Mouse (Mus musculus) heart, embryonic 14.5 days (tissue): ENCODE data around the gene Xrcc3. TPM values are rescaled to one million over a fixed set of nuclear protein-coding genes. Genes with fewer than 3 reads are reported as not detected.

ENCODE experiments used
- ATAC-seq: fragments of 200-750 bp; cut with Nextera tagmentation; 2 replicates; pipeline ENCODE4 v1.8.0; 2017; ENCODE audit warnings: low read depth, moderate TSS enrichment; ENCODE audit not compliant: insufficient number of reproducible peaks, insufficient read depth, low FRiP score
- H3K27ac ChIP-seq, 2 experiments: fragments of 200-500 bp in 1 of 2; fragments of 300-500 bp in 1 of 2; sonication (generic) in 1 of 2; replicated peaks in 1 of 2; 2 replicates each; pipeline ENCODE4 v1.5.1; 2012 to 2014; ENCODE audit warnings: low read depth in 2 of 2, low read length in 2 of 2, control low read depth in 1 of 2, mild to moderate bottlenecking in 1 of 2, mixed read lengths in 1 of 2; ENCODE audit not compliant: control insufficient read depth in 1 of 2, insufficient read depth in 1 of 2
- H3K27me3 ChIP-seq: fragments of 300-500 bp; sonication (generic); 2 replicates; pipeline ENCODE4 v1.6.1; 2014; ENCODE audit warnings: mild to moderate bottlenecking, low read length, control low read depth; ENCODE audit not compliant: control insufficient read depth, insufficient read depth
- H3K36me3 ChIP-seq: fragments of 300-500 bp; sonication (generic); 2 replicates; pipeline ENCODE4 v1.6.1; 2014; ENCODE audit warnings: mild to moderate bottlenecking, control low read depth, low read length, mixed read lengths; ENCODE audit not compliant: control insufficient read depth, insufficient read depth
- H3K4me1 ChIP-seq, 2 experiments: fragments of 200-500 bp in 1 of 2; fragments of 300-500 bp in 1 of 2; sonication (generic) in 1 of 2; 2 replicates each; pipeline ENCODE4 v1.6.1; 2012 to 2014; ENCODE audit warnings: low read length in 2 of 2, control low read depth in 1 of 2, mixed read lengths in 1 of 2; ENCODE audit not compliant: control insufficient read depth in 2 of 2, insufficient read depth in 2 of 2
- H3K4me2 ChIP-seq: fragments of 300-500 bp; sonication (generic); 2 replicates; pipeline ENCODE4 v1.6.1; 2014; ENCODE audit warnings: mild to moderate bottlenecking, low read length
- H3K4me3 ChIP-seq, 2 experiments: fragments of 200-500 bp in 1 of 2; fragments of 300-500 bp in 1 of 2; sonication (generic) in 1 of 2; 2 replicates each; pipeline ENCODE4 v1.5.1; 2012 to 2014; ENCODE audit warnings: low read length in 2 of 2, mild to moderate bottlenecking in 2 of 2, control low read depth in 1 of 2, low read depth in 1 of 2, moderate library complexity in 1 of 2; ENCODE audit not compliant: control insufficient read depth in 1 of 2, insufficient read depth in 1 of 2
- H3K9ac ChIP-seq: fragments of 300-500 bp; sonication (generic); 2 replicates; pipeline ENCODE4 v1.6.1; 2014; ENCODE audit warnings: mild to moderate bottlenecking, low read length
- H3K9me3 ChIP-seq: fragments of 300-500 bp; sonication (generic); 2 replicates; pipeline ENCODE4 v1.6.1; 2016; ENCODE audit warnings: low read length, control low read depth; ENCODE audit not compliant: control insufficient read depth
- WGBS: fragments of 180-500 bp; shearing (Covaris S2); extraction: QIAGEN DNeasy Blood & Tissue Kit; methylation state at CpG from one replicate; pipeline ENCODE4 v1.1.7; 2014; 5-methylcytosine and 5-hydroxymethylcytosine counted together
- polyA plus RNA-seq: library from polyadenylated mRNA; unstranded; fragments of >200 nt; fragmentation: Nextera tagmentation; extraction: Ambion mirVana; gene quantifications from 2 replicates; pipeline ENCODE4 v1.2.1, GENCODE M21; 2014

Xrcc3 gene
- polyA plus RNA-seq, 1 experiment from 2014 or later, result 5.7 TPM

DNA sequence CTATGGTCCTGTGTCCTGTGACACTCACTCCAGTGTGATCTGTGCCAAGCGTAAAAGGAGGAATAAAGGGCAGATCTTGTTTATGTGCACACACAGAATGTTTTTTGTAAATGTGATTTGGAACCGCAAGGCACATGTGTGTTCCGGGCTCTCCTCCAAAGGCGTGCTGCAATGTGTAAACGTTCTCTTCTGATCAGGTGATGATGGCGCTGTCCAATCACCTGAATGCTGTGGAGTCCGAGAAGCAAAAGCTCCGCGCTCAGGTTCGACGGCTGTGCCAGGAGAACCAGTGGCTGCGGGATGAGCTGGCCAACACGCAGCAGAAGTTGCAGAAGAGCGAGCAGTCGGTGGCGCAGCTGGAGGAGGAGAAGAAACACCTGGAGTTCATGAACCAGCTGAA, 39.5 kb downstream of the Xrcc3 start:
- WGBS, result 91% methylated on average over 16 of the region's 16 CpGs
- Histone ChIP-seq H3K27me3 (no peaks in the 10 kb centered on the region), H3K36me3 (peaks cover 73% of the 10 kb centered on the region), H3K9ac (no peak overlapping the region), H3K27ac (no peak overlapping the region), H3K4me1 (peaks cover 9 to 17% of the 10 kb centered on the region in 2 experiments), H3K4me2 (no peak overlapping the region), H3K4me3 (no peak overlapping the region), H3K9me3 (no peaks in the 10 kb centered on the region)
- no peak for ATAC-seq

DNA sequence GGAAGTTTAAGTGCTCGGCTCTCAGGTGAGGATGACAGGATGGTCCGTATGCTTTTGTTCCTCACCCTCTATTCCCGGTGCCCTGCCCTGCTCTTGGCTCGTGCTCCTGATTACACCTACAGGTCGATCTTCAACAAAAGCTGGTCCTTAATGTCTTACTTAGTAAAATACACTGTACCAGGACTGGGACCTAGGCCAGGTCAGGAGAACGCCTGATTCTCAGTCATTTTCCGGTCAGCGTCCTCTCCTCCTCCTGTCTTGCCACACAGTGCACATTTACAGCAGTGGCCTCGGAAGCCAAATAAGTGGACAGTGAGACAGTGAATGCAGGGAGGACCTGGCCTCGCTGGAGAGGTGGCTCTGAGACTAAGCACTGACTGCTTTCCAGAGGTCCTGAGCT, 43.0 kb downstream of the Xrcc3 start:
- no peak overlapping the region for H3K4me3 ChIP-seq
- H3K9me3 ChIP-seq, result no peaks in the 10 kb centered on the region
- whole genome bisulfite sequencing, result 85% methylated on average over 10 of the region's 10 CpGs
- no peak for ATAC-seq
- peaks cover 38% of the 10 kb centered on the region for H3K36me3 ChIP-seq
- peaks cover 24 to 41% of the 10 kb centered on the region in 2 experiments for H3K4me1 ChIP-seq
- H3K9ac ChIP-seq, result no peak overlapping the region
- no peak overlapping the region for H3K4me2 ChIP-seq
- no peaks in the 10 kb centered on the region for H3K27me3 ChIP-seq
- peak overlapping the region in 1 of 2 experiments; percentile 35; a peak in 2 of 4 replicates for H3K27ac ChIP-seq

DNA sequence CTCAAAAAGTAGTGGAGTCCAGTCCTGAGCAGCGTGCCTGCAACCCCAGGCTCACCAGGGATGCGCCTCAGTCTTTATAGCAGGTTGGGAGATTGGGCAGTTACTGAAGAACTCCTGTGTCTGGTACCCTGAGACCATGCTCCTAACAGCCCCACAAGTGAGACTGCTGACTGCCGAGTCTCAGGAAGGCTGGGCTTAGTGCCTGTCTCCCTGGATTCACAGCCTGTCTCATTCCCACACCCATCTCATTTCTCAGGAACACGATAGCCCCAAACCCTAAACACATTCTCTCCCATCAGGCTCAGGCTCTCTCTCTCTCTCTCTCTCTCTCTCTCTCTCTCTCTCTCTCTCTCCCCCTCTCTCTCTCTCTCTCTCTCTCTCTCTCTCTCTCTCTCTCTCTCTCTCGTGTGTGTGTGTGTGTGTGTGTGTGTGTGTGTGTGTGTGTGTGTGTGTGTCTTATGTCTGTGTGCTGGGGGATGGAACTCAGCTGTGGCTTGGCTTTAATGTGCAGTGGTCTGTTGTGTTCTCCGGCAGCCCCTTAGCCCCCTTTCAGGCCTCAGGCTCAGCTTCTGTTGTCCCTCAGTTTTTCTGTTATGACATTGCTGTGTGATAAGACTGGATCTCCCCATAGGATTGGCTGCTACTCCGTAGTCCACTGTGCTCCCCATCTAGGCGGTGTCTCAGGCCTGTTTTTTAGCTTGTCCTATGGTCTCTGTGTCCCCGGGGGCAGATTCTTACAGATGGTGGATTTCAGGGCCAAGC, 43.7 kb downstream of the Xrcc3 start:
- H3K4me1 ChIP-seq, result peaks cover 24 to 42% of the 10 kb centered on the region in 2 experiments
- H3K9ac ChIP-seq, result peak overlapping the region; percentile 49; the same call in 1 of the 2 replicates
- peak; percentile 14; the same call in 1 of the 2 replicates for ATAC-seq
- H3K9me3 ChIP-seq, result no peaks in the 10 kb centered on the region
- WGBS, result 43% methylated on average over 9 of the region's 9 CpGs
- H3K4me2 ChIP-seq, result 0 out of 2 replicates have a peak overlapping the region, but pooled peaks have one; percentile 15
- H3K27me3 ChIP-seq, result no peaks in the 10 kb centered on the region
- H3K27ac ChIP-seq, result peak overlapping the region; percentile 46 to 77
- H3K36me3 ChIP-seq, result peaks cover 32% of the 10 kb centered on the region
- no peak overlapping the region for H3K4me3 ChIP-seq

DNA sequence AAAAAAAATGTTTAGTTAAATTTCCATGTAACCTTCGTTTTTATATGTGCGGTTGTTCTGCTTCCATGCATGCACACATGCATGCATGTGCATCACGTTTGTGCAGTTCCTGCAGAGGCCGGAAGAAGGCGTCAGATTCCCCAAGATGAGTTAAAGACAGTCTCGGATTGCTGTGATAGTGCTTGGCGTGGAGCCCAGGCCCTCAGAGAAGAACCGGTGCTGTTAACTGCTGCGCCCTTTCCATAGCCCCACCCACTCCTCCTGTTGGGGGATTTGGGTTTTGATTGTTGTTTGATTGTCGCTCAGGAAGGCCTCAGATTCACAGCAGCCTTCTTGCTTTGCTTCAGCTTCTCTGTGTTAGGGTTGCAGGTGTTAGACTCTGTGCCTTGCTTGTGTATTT, 44.4 kb downstream of the Xrcc3 start:
- H3K36me3 ChIP-seq, result peaks cover 25% of the 10 kb centered on the region
- H3K27me3 ChIP-seq, result no peaks in the 10 kb centered on the region
- H3K4me2 ChIP-seq, result 0 out of 2 replicates have a peak overlapping the region, but pooled peaks have one; percentile 5
- WGBS, result 20% methylated on average over 10 of the region's 10 CpGs
- peaks cover 24 to 42% of the 10 kb centered on the region in 2 experiments for H3K4me1 ChIP-seq
- peak overlapping the region; percentile 49; the same call in 1 of the 2 replicates for H3K9ac ChIP-seq
- peak overlapping the region; percentile 46 to 77 for H3K27ac ChIP-seq
- no peak overlapping the region for H3K4me3 ChIP-seq
- no peaks in the 10 kb centered on the region for H3K9me3 ChIP-seq
- no peak for ATAC-seq

DNA sequence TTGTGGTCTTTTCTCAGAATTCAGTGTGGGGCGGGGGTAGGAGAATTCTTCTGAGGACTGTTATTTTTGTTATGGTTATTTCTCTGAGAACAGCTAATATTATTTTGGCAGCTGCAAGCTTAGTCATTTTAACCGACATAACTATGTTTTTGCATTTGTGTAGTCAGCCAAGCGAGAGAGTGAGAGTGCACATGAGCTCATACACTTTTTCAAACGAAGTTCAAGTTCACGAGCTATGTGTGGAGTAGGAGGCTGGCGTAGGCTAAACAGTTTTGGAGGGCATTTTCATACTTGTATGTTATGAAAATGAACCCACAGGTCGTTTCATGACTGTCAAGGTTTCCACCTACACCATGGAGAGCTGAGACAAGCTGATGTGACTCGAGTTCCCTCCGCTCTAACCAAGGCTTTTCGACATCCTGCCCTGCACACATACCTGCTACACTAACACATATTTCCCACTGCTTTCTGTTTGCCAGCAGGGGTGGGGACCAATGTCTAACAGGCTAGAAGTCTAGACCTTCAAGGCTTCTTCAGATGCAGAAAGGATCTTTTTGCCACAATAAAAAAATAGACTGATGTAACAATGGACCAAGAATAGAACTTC, 45.2 kb downstream of the Xrcc3 start:
- no peak overlapping the region for H3K27ac ChIP-seq
- H3K36me3 ChIP-seq, result peaks cover 20% of the 10 kb centered on the region
- H3K9ac ChIP-seq, result no peak overlapping the region
- no peaks in the 10 kb centered on the region for H3K9me3 ChIP-seq
- no peak for ATAC-seq
- H3K4me1 ChIP-seq, result peaks cover 24 to 42% of the 10 kb centered on the region in 2 experiments
- no peak overlapping the region for H3K4me3 ChIP-seq
- no peaks in the 10 kb centered on the region for H3K27me3 ChIP-seq
- 93% methylated on average over 10 of the region's 10 CpGs for WGBS
- H3K4me2 ChIP-seq, result no peak overlapping the region

DNA sequence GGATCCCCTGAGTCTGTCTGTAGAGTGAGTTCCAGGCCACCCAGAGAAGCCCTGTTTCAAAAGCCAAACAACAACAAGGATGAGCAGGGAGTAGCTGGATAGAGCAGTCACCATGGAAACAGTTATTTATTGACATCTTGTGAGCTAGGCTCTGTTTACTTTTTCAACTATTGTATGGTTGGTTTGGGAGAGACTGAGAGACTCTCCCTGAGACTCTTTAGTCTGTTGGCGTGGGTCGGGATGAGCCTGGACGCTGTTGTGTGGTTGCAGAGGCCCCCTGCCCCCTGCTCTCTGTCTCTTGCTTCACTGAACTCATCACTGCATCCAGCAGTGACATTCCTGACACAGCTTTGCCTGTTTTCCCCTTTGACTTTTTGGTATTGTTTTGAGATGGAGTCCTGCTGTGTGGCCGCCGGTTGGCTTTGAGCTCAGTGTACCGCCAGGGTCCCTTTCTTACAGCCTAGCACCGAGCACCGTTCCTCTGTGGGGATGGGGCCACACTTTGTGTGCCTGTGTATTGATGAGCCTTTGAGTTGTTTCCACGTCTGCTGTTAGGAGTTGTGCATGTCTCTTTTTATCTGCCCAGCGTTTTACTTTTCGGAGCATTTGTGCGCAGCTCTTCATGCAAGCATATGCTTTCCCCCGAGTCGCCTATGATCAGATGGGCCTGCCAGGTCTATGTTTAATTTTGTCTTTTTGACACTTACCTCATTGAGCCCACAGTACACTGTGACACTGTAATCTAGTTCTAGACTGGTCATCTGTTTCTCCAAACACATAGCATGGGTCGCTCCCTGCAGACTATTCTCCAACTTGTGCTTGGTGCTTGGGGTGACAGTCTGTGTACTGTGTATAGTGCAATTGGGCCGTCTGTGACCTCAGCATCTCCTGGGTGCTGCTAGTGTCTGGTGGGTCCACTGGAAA, 47.1 kb downstream of the Xrcc3 start:
- peak overlapping the region; percentile 34 to 47; a peak in 3 of 4 replicates for H3K27ac ChIP-seq
- no peak for ATAC-seq
- H3K4me2 ChIP-seq, result peak overlapping the region; percentile 17
- peak overlapping the region; percentile 22 for H3K9ac ChIP-seq
- no peaks in the 10 kb centered on the region for H3K27me3 ChIP-seq
- H3K4me1 ChIP-seq, result peaks cover 26 to 50% of the 10 kb centered on the region in 2 experiments
- H3K4me3 ChIP-seq, result no peak overlapping the region
- WGBS, result 47% methylated on average over 16 of the region's 16 CpGs
- H3K9me3 ChIP-seq, result no peaks in the 10 kb centered on the region
- 0 out of 2 replicates have a peak, but pooled peaks cover 7% of the 10 kb centered on the region for H3K36me3 ChIP-seq

DNA sequence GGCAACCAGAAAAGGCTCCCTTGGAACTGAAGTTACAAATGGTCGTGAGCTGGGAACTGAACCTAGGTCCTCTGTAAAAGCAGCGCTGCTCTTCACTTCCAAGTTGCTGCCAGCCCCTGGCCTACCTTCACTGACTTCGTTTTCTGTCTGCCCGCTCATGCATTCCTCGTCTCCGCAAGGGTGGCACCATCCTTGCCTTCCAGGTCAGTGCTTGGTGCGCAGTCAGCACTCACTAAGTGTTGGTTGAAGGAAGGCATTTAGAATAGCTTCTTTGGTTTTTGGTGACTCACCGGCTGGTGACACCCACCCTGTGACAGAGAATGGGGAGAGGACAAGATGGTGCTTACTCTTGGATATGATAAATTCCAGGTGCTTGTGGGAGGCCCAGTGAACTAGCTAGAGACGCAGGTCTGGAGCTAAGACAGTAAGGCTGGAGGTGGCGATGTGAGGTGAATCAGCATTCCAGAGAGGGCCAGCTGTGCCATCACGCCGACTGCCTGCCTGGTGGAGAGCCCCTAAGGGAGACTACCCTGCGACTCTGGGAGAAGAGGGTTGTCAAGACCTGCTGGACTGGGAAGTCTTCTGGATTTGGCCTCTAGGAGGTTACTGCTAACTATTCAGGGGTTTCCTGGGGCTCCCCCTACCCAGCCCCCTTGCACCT, 50.9 kb downstream of the Xrcc3 start:
- Histone ChIP-seq H3K4me3 (no peak overlapping the region), H3K4me1 (peaks cover 23 to 50% of the 10 kb centered on the region in 2 experiments), H3K36me3 (0 out of 2 replicates have a peak, but pooled peaks cover 7% of the 10 kb centered on the region), H3K4me2 (no peak overlapping the region), H3K27me3 (no peaks in the 10 kb centered on the region), H3K9me3 (no peaks in the 10 kb centered on the region), H3K9ac (no peak overlapping the region), H3K27ac (no peak overlapping the region)
- ATAC-seq, result no peak
- 82% methylated on average over 13 of the region's 13 CpGs for WGBS
